Mouse (Mus musculus): ENCODE data around the gene Gpr19. TPM values are rescaled to one million over a fixed set of nuclear protein-coding genes. Genes with fewer than 3 reads are reported as not detected.

The Gpr19 gene
- polyA plus RNA-seq, 1 experiment from 2014 or later = 46.8 TPM

DNA sequence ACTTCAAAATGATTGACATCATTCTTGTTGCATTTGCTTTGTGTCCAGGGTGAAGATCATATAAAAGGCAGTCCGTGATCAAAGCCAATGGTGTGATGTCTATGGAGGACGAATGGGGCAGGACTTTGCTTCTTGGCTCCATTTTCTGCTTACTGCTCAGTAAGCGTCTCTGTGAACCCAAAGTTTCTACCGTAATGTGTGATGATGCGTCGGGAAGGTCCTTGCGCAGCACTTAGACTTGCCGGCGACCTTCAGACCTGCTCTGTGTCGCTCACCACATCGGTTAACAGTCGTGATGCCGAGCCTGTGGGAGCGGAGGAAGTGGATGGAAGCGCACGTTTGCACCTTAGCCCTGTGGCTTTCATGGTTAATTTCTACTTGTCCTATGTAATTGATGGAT, 42.5 kb downstream of the Gpr19 start:
- Histone ChIP-seq H3K4me1 (ENCODE audit: control insufficient read depth, insufficient read depth, low read length) (no peaks in the 10 kb centered on the region), H3K9me3 (replicated peaks; ENCODE audit: control insufficient read depth, low read length, poor library complexity, severe bottlenecking) (no peaks in the 10 kb centered on the region), H3K27me3 (ENCODE audit: control insufficient read depth, insufficient read depth, low read depth, low read length) (no peaks in the 10 kb centered on the region), H3K4me3 (ENCODE audit: low read depth, low read length) (no peak overlapping the region), H3K9ac (ENCODE audit: low read depth, low read length) (no peak overlapping the region), H3K36me3 (ENCODE audit: control insufficient read depth, insufficient read depth, low read length) (peaks cover 12% of the 10 kb centered on the region; the same call in 1 of the 2 replicates), H3K4me2 (ENCODE audit: low read length) (no peak overlapping the region), H3K27ac (ENCODE audit: low read length) (no peak overlapping the region)
- 91% methylated on average over 16 of the region's 16 CpGs for WGBS
- no peak for ATAC-seq

- peaks cover 14% of the 10 kb centered on the region; the same call in 1 of the 2 replicates for H3K36me3 ChIP-seq (ENCODE audit: control insufficient read depth, insufficient read depth, low read length)
- H3K4me2 ChIP-seq (ENCODE audit: low read length) = no peak overlapping the region
- H3K4me3 ChIP-seq (ENCODE audit: low read depth, low read length) = no peak overlapping the region
- 83% methylated on average over 5 of the region's 5 CpGs for WGBS
- H3K9me3 ChIP-seq (replicated peaks; ENCODE audit: control insufficient read depth, low read length, poor library complexity, severe bottlenecking) = no peaks in the 10 kb centered on the region
- no peak overlapping the region for H3K9ac ChIP-seq (ENCODE audit: low read depth, low read length)
- no peak overlapping the region for H3K27ac ChIP-seq (ENCODE audit: low read length)
- no peaks in the 10 kb centered on the region for H3K4me1 ChIP-seq (ENCODE audit: control insufficient read depth, insufficient read depth, low read length)
- H3K27me3 ChIP-seq (ENCODE audit: control insufficient read depth, insufficient read depth, low read depth, low read length) = no peaks in the 10 kb centered on the region
- ATAC-seq = peak; percentile 64; the same call in 1 of the 2 replicates
Observed at GRCm38 (mm10) chr6:134854782-134855181, 43.6 kb downstream of the Gpr19 start.

- Histone ChIP-seq H3K36me3 (ENCODE audit: control insufficient read depth, insufficient read depth, low read length) (peaks cover 5% of the 10 kb centered on the region), H3K4me2 (ENCODE audit: low read length) (no peak overlapping the region), H3K9ac (ENCODE audit: low read depth, low read length) (no peak overlapping the region), H3K9me3 (replicated peaks; ENCODE audit: control insufficient read depth, low read length, poor library complexity, severe bottlenecking) (no peaks in the 10 kb centered on the region), H3K27ac (ENCODE audit: low read length) (no peak overlapping the region), H3K27me3 (ENCODE audit: control insufficient read depth, insufficient read depth, low read depth, low read length) (no peaks in the 10 kb centered on the region), H3K4me1 (ENCODE audit: control insufficient read depth, insufficient read depth, low read length) (no peaks in the 10 kb centered on the region), H3K4me3 (ENCODE audit: low read depth, low read length) (no peak overlapping the region)
- no peak for ATAC-seq
- WGBS = 83% methylated on average over 3 of the region's 3 CpGs
Observed at GRCm38 (mm10) chr6:134849985-134850384, 48.4 kb downstream of the Gpr19 start.

DNA sequence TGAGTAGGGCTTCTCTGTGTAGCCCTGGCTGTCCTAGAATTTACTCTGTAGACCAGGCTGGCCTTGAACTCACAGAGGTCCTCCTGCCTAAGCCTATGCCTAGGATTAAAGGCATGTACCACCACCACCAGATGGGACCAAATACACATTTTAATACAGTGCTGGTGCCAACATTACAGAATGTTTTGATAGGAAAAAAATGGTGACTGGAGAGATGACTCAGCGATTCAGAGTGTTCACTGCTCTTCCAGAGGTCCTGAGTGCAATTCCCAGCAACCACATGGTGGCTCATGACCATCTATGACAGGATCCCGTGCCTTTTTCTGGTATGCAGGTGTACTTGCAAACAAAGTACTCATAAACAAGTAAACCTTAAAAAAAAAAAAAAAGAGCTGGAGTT, 48.9 kb downstream of the Gpr19 start:
- H3K4me3 ChIP-seq (ENCODE audit: low read depth, low read length) = no peak overlapping the region
- no peak for ATAC-seq
- H3K4me1 ChIP-seq (ENCODE audit: control insufficient read depth, insufficient read depth, low read length) = no peaks in the 10 kb centered on the region
- no peak overlapping the region for H3K27ac ChIP-seq (ENCODE audit: low read length)
- no peaks in the 10 kb centered on the region for H3K27me3 ChIP-seq (ENCODE audit: control insufficient read depth, insufficient read depth, low read depth, low read length)
- H3K9ac ChIP-seq (ENCODE audit: low read depth, low read length) = no peak overlapping the region
- WGBS = 76% methylated on average over 2 of the region's 2 CpGs
- no peak overlapping the region for H3K4me2 ChIP-seq (ENCODE audit: low read length)
- no peaks in the 10 kb centered on the region for H3K9me3 ChIP-seq (replicated peaks; ENCODE audit: control insufficient read depth, low read length, poor library complexity, severe bottlenecking)
- H3K36me3 ChIP-seq (ENCODE audit: control insufficient read depth, insufficient read depth, low read length) = peaks cover 5% of the 10 kb centered on the region

GRCm38 (mm10) chr6:134848197-134848890, 50.0 kb downstream of the Gpr19 start:
- H3K27me3 ChIP-seq (ENCODE audit: control insufficient read depth, insufficient read depth, low read depth, low read length) = no peaks in the 10 kb centered on the region
- H3K4me2 ChIP-seq (ENCODE audit: low read length) = no peak overlapping the region
- H3K36me3 ChIP-seq (ENCODE audit: control insufficient read depth, insufficient read depth, low read length) = peaks cover 5% of the 10 kb centered on the region
- no peaks in the 10 kb centered on the region for H3K4me1 ChIP-seq (ENCODE audit: control insufficient read depth, insufficient read depth, low read length)
- H3K4me3 ChIP-seq (ENCODE audit: low read depth, low read length) = no peak overlapping the region
- no peaks in the 10 kb centered on the region for H3K9me3 ChIP-seq (replicated peaks; ENCODE audit: control insufficient read depth, low read length, poor library complexity, severe bottlenecking)
- 75% methylated on average over 5 of the region's 5 CpGs for WGBS
- no peak overlapping the region for H3K9ac ChIP-seq (ENCODE audit: low read depth, low read length)
- no peak for ATAC-seq
- no peak overlapping the region for H3K27ac ChIP-seq (ENCODE audit: low read length)

- Histone ChIP-seq H3K9me3 (replicated peaks; ENCODE audit: control insufficient read depth, low read length, poor library complexity, severe bottlenecking) (no peaks in the 10 kb centered on the region), H3K36me3 (ENCODE audit: control insufficient read depth, insufficient read depth, low read length) (peaks cover 5% of the 10 kb centered on the region; the same call in 1 of the 2 replicates), H3K9ac (ENCODE audit: low read depth, low read length) (no peak overlapping the region), H3K4me2 (ENCODE audit: low read length) (no peak overlapping the region), H3K27ac (ENCODE audit: low read length) (no peak overlapping the region), H3K4me3 (ENCODE audit: low read depth, low read length) (no peak overlapping the region), H3K27me3 (ENCODE audit: control insufficient read depth, insufficient read depth, low read depth, low read length) (no peaks in the 10 kb centered on the region), H3K4me1 (ENCODE audit: control insufficient read depth, insufficient read depth, low read length) (no peaks in the 10 kb centered on the region)
- ATAC-seq = no peak
- 95% methylated on average over 4 of the region's 4 CpGs for WGBS
Observed at GRCm38 (mm10) chr6:134847550-134847949, 50.8 kb downstream of the Gpr19 start.

DNA sequence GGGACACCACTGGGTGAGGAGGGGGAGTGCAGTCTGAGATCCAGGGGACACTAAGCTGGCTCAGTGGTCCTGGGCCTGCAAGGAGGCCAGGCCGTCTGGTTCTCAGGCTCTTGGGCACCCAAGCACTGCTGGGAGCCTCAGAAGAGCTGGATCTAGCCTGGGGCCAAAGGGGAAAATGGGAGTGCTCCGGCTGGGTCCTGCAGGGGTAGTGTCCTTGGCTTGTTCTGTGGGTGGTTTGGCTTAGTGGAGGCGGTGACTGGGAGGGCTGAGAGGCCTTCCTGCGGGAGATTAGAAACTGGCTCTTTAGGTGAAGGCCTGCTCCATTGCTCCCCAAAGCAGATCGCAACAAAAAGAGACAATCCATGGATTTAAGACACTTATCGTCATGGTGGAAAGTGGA, 52.1 kb downstream of the Gpr19 start:
- H3K4me1 ChIP-seq (ENCODE audit: control insufficient read depth, insufficient read depth, low read length) = no peaks in the 10 kb centered on the region
- no peak overlapping the region for H3K27ac ChIP-seq (ENCODE audit: low read length)
- H3K27me3 ChIP-seq (ENCODE audit: control insufficient read depth, insufficient read depth, low read depth, low read length) = no peaks in the 10 kb centered on the region
- H3K4me2 ChIP-seq (ENCODE audit: low read length) = no peak overlapping the region
- H3K36me3 ChIP-seq (ENCODE audit: control insufficient read depth, insufficient read depth, low read length) = peaks cover 5% of the 10 kb centered on the region; the same call in 1 of the 2 replicates
- no peaks in the 10 kb centered on the region for H3K9me3 ChIP-seq (replicated peaks; ENCODE audit: control insufficient read depth, low read length, poor library complexity, severe bottlenecking)
- ATAC-seq = no peak
- 73% methylated on average over 6 of the region's 6 CpGs for WGBS
- H3K9ac ChIP-seq (ENCODE audit: low read depth, low read length) = no peak overlapping the region
- H3K4me3 ChIP-seq (ENCODE audit: low read depth, low read length) = no peak overlapping the region

DNA sequence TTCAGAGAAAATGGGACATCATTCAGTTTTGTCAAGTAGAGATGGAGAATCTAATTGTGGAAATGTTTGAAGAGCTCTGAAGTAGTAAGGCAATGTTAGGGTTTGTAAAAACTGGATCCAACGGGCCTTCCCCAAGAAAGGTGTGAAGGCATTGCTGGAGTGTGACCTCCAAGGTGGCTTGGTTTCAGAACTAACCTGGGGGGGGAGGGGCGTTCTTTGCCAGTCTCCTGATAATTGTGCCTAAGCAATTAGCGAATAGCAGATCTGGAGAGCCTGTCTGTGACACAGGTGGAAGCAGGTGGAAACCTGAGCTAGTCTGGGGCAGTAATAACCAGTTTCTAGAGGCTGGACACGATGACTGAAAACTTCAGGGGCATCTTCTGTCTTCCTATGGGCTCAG, 52.7 kb downstream of the Gpr19 start:
- Histone ChIP-seq H3K4me2 (ENCODE audit: low read length) (no peak overlapping the region), H3K4me3 (ENCODE audit: low read depth, low read length) (no peak overlapping the region), H3K9ac (ENCODE audit: low read depth, low read length) (no peak overlapping the region), H3K36me3 (ENCODE audit: control insufficient read depth, insufficient read depth, low read length) (peaks cover 5% of the 10 kb centered on the region; the same call in 1 of the 2 replicates), H3K4me1 (ENCODE audit: control insufficient read depth, insufficient read depth, low read length) (no peaks in the 10 kb centered on the region), H3K27ac (ENCODE audit: low read length) (no peak overlapping the region), H3K9me3 (replicated peaks; ENCODE audit: control insufficient read depth, low read length, poor library complexity, severe bottlenecking) (no peaks in the 10 kb centered on the region), H3K27me3 (ENCODE audit: control insufficient read depth, insufficient read depth, low read depth, low read length) (no peaks in the 10 kb centered on the region)
- ATAC-seq = no peak
- 80% methylated on average over 4 of the region's 4 CpGs for WGBS

GRCm38 (mm10) chr6:134840346-134840745, 58.0 kb downstream of the Gpr19 start:
- Histone ChIP-seq H3K4me1 (ENCODE audit: control insufficient read depth, insufficient read depth, low read length) (no peaks in the 10 kb centered on the region), H3K9ac (ENCODE audit: low read depth, low read length) (no peak overlapping the region), H3K4me2 (ENCODE audit: low read length) (no peak overlapping the region), H3K27me3 (ENCODE audit: control insufficient read depth, insufficient read depth, low read depth, low read length) (no peaks in the 10 kb centered on the region), H3K4me3 (ENCODE audit: low read depth, low read length) (no peak overlapping the region), H3K36me3 (ENCODE audit: control insufficient read depth, insufficient read depth, low read length) (0 out of 2 replicates have a peak, but pooled peaks cover 3% of the 10 kb centered on the region), H3K27ac (ENCODE audit: low read length) (no peak overlapping the region), H3K9me3 (replicated peaks; ENCODE audit: control insufficient read depth, low read length, poor library complexity, severe bottlenecking) (no peaks in the 10 kb centered on the region)
- no peak for ATAC-seq
- WGBS = 73% methylated on average over 2 of the region's 2 CpGs
